Mouse (Mus musculus): ENCODE measurements around the gene Ppfibp2. TPM values are rescaled to one million over a fixed set of nuclear protein-coding genes. Genes with fewer than 3 reads are reported as not detected.

Gene Ppfibp2
- total RNA-seq, 1 experiment from 2014 or later: 14.3 TPM

- no peak for ATAC-seq (replicated peaks in 1 of 2; ENCODE audit: insufficient read depth in 1 of 2, low FRiP score in 2 of 2, low TSS enrichment in 1 of 2, low read depth in 1 of 2, poor library complexity in 2 of 2, severe bottlenecking in 2 of 2)
Observed at GRCm38 (mm10) chr7:107770812-107771211, 175.8 kb downstream of the Ppfibp2 start.

GRCm38 (mm10) chr7:107778216-107778615 lies 183.2 kb downstream of the Ppfibp2 start:
- no peak for ATAC-seq (replicated peaks in 1 of 2; ENCODE audit: insufficient read depth in 1 of 2, low FRiP score in 2 of 2, low TSS enrichment in 1 of 2, low read depth in 1 of 2, poor library complexity in 2 of 2, severe bottlenecking in 2 of 2)

- no peak for ATAC-seq (replicated peaks in 1 of 2; ENCODE audit: insufficient read depth in 1 of 2, low FRiP score in 2 of 2, low TSS enrichment in 1 of 2, low read depth in 1 of 2, poor library complexity in 2 of 2, severe bottlenecking in 2 of 2)
Observed at GRCm38 (mm10) chr7:107779611-107780010, 184.6 kb downstream of the Ppfibp2 start.

- ATAC-seq (replicated peaks in 1 of 2; ENCODE audit: insufficient read depth in 1 of 2, low FRiP score in 2 of 2, low TSS enrichment in 1 of 2, low read depth in 1 of 2, poor library complexity in 2 of 2, severe bottlenecking in 2 of 2): peak; percentile 62 to 74; a peak in 2 of 4 replicates
Observed at GRCm38 (mm10) chr7:107787977-107788620, 193.1 kb downstream of the Ppfibp2 start.

- no peak for ATAC-seq (replicated peaks in 1 of 2; ENCODE audit: insufficient read depth in 1 of 2, low FRiP score in 2 of 2, low TSS enrichment in 1 of 2, low read depth in 1 of 2, poor library complexity in 2 of 2, severe bottlenecking in 2 of 2)
Observed at GRCm38 (mm10) chr7:107796500-107796899, 201.5 kb downstream of the Ppfibp2 start.

Other genes starting within 250 kb of the Ppfibp2 start
- 0.56 TPM in 1 of 2 replicates, not detected in the other for gene Syt9, start 224.5 kb upstream of the Ppfibp2 start, total RNA-seq (2017)
- 0.31 TPM in 1 of 2 replicates, not detected in the other for gene Olfml1, start 27.8 kb upstream of the Ppfibp2 start, total RNA-seq (2017)
- gene 5330417H12Rik, start 30.0 kb downstream of the Ppfibp2 start, total RNA-seq (2017): not detected in 2 replicates
- gene Cyb5r2, start 162.8 kb downstream of the Ppfibp2 start, total RNA-seq (2017): not detected in 2 replicates
- gene Ovch2, start 206.0 kb downstream of the Ppfibp2 start, total RNA-seq (2017): not detected in 2 replicates
- gene Olfr467, start 217.1 kb downstream of the Ppfibp2 start, total RNA-seq (2017): not detected in 2 replicates
- gene Olfr469, start 230.3 kb downstream of the Ppfibp2 start, total RNA-seq (2017): not detected in 2 replicates

Measured in hematopoietic stem cell, adult 5-6 weeks (primary cell).